Mouse (Mus musculus) cerebellum, postnatal 25 days (tissue): ENCODE measurements around the gene Brcc3.

Experiments
- DNase-seq, 2 experiments: peaks; one replicate each; pipeline ENCODE4 v3.0.0; 2021; ENCODE audit warnings: mixed read lengths in 2 of 2

Brcc3 gene

GRCm38 (mm10) chrX:75415936-75416785 is at the start of gene Brcc3, which contains the start of the genes Cmc4 and Mtcp1:
Gene Brcc3, plus strand, starts transcription at chrX:75416628.
Gene Cmc4, minus strand, starts transcription at chrX:75416584.
Gene Mtcp1, minus strand, starts transcription at chrX:75416588.
- DNase-seq = peak; percentile 88 to 91

- DNase-seq = no peak
Observed at GRCm38 (mm10) chrX:75370197-75370596, 46.2 kb upstream of the Brcc3 start.

- DNase-seq = no peak
Observed at GRCm38 (mm10) chrX:75372666-75373425, 43.6 kb upstream of the Brcc3 start.

- DNase-seq = no peak
Observed at GRCm38 (mm10) chrX:75376815-75377214, 39.6 kb upstream of the Brcc3 start.

GRCm38 (mm10) chrX:75381176-75381575 is 35.3 kb upstream of the Brcc3 start:
- DNase-seq = no peak

- DNase-seq = no peak
Observed at GRCm38 (mm10) chrX:75381699-75382098, 34.7 kb upstream of the Brcc3 start.

GRCm38 (mm10) chrX:75382195-75382771 is 34.1 kb upstream of the Brcc3 start, which contains the start of the genes Fundc2 and F8:
Gene Fundc2, plus strand, starts transcription at chrX:75382399.
Gene F8, minus strand, starts transcription at chrX:75382615.
- peak; percentile 62 to 88 for DNase-seq

GRCm38 (mm10) chrX:75399471-75399870 is 17.0 kb upstream of the Brcc3 start:
- DNase-seq = no peak

GRCm38 (mm10) chrX:75402668-75403067 is 13.8 kb upstream of the Brcc3 start:
- no peak for DNase-seq

- DNase-seq = no peak
Observed at GRCm38 (mm10) chrX:75403350-75403749, 13.1 kb upstream of the Brcc3 start.

- no peak for DNase-seq
Observed at GRCm38 (mm10) chrX:75409711-75410110, 6.7 kb upstream of the Brcc3 start.

GRCm38 (mm10) chrX:75454597-75454996 is 38.2 kb downstream of the Brcc3 start:
- DNase-seq = no peak

- DNase-seq = peak; percentile 79 to 84
Observed at GRCm38 (mm10) chrX:75475182-75475644, 58.8 kb downstream of the Brcc3 start.

- DNase-seq = no peak
Observed at GRCm38 (mm10) chrX:75489886-75490285, 73.5 kb downstream of the Brcc3 start.
